Mouse (Mus musculus) adrenal gland, postnatal 25 days (tissue): ENCODE data around the gene Pnkd. TPM values are rescaled to one million over a fixed set of nuclear protein-coding genes. Genes with fewer than 3 reads are reported as not detected.
A peak's percentile ranks its signal among the peaks of the same experiment; 100 is the strongest.
"Not testable (repeated sequence)": the region's sequence is repeated elsewhere in the genome, so short reads cannot be mapped to it uniquely, and the experiment has no call there.

Experiments used
- DNase-seq: peaks from one replicate; pipeline ENCODE4 v3.0.0; 2021; ENCODE audit warnings: mixed read lengths
- total RNA-seq: library from RNA; stranded (reverse); gene quantifications from 2 replicates; pipeline ENCODE4 v1.2.3, GENCODE M21; 2021

Pnkd gene
- total RNA-seq, 1 experiment from 2014 or later: 75.9 TPM

- no peak for DNase-seq
These were observed 46.4 kb downstream of the Pnkd start for GRCm38 (mm10) chr1:74331046-74331681.

DNA sequence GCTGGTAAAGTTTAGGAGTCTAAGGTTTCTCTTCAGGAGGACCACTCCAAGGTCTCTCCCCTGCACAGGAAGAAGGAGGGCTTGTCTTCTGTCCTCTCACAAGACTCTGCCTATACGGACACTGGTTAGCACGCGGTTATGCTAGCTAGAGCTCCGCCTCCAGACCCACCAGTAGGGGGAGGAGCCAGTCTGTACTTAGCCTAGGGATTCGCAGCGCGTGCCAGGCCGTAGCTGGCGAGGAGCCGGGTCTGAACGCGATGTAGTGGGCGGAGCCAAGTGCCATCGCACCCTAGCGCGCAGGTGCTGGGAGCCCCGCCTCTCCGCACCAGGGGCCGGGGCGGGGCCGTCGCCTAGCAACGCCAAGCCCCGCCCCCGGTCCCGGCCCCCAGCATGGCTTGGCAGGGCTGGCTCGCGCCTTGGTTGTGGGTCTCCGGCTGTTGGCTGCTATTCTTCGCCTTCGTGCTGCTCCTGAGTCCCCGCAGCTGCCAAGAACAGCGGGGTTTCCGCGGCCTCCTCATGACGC is 47.6 kb downstream of the Pnkd start:
- DNase-seq: peak; percentile 98

DNA sequence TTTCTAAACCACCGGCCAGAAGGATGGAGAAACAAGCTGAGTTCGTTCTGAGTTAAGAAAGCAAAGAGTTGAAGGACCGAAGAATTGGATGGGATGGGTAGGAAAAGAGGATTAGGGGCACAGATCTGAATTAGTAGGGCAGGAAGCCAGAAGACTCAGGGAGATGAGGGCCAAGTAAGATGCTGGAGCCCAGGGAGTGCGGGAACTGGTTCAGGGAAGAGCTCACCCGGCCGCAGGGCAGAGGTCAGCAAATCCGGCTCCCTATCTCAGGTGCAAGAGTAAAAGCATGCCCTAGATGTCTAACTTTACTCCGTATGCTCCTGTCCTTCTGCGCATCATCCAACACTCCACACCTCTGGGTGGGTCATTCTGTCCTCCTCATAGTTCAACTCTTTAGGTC is 48.2 kb downstream of the Pnkd start:
- DNase-seq: no peak

DNA sequence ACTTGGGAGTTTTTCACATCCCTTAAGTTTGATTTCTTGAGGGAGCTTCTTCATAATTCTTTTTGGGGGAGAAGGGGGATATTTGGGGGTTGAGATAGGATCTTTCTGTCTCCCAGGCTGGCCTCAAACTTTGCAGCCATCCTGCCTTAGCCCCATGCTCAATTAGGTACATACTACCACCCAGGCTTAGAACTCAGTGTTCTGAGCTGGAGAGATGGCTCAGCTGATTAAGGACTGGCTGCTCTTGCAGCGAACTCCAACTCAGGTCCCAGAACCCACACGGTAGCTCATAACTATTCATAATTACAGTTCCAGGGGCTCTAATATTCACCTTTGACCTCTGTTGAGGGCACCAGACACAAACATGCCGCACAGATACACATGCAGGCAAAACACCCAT is 49.9 kb downstream of the Pnkd start:
- DNase-seq: no peak

GRCm38 (mm10) chr1:74335033-74335432 is 50.3 kb downstream of the Pnkd start:
- DNase-seq: no peak

GRCm38 (mm10) chr1:74335436-74336170 is 50.9 kb downstream of the Pnkd start:
- no peak for DNase-seq

- no peak for DNase-seq
These were observed 52.6 kb downstream of the Pnkd start for GRCm38 (mm10) chr1:74337241-74337771.

GRCm38 (mm10) chr1:74338013-74338412 is 53.3 kb downstream of the Pnkd start:
- no peak for DNase-seq

GRCm38 (mm10) chr1:74338626-74339025 is 53.9 kb downstream of the Pnkd start:
- DNase-seq: no peak

DNA sequence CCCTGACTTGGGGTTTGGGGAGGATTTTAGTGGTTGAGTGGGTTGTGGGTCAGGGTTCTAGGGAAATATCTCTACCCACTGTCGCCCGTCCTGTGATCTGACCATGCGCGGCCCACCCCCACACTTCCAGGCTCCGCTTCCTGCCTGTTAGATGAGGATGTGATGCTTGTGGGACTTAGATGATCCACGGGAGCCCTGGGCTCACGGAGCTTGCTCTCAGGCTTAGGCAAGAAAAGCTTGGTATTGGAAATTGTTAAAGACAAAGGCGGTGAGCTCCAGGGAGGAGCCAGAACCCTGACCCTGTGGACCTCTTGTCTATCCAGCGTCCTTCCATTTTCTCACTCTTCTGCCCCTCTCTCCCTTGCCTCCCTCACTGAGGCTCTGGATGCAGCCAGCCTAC is 55.2 kb downstream of the Pnkd start:
- DNase-seq: no peak

DNA sequence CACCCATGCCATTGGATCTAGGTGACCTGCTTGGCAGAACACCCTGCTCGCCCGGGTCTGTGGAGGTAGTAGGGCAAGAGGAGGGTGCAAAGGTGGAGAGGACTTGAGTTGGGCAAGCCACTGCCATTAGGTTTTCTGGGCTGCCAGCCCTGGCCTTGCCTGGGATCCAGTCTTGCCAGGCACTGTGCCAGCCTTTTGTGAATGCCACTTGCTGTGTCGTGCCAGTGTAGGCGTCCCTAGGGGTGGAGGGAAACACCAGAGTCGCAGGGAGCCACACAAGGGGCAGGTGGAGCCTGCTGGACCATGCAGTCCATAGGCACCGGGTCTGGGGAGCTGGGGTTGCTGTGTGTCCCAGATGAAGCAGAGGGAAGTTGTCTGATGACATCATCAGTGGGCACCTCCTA is 55.6 kb downstream of the Pnkd start:
- DNase-seq: peak; percentile 81

DNA sequence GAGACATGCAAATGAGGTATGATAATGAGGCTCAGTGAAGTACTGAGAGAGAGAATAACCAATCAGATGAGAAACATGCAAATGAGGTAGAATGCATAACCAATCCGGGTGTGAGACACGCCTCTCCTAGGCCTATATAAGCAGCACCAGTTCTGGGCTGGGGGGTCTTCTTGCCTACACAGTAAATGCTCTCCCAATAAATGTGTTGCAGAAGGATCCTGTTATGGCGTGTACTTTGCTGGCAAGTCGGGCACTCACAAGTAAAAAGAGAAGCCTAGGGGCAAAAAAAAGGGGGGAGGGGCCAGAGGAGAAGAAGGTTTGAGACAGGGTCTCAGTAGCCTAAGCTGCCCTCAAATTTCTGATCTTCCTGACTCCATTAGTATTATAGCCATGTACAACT is 56.3 kb downstream of the Pnkd start:
- DNase-seq: not testable (repeated sequence)

DNA sequence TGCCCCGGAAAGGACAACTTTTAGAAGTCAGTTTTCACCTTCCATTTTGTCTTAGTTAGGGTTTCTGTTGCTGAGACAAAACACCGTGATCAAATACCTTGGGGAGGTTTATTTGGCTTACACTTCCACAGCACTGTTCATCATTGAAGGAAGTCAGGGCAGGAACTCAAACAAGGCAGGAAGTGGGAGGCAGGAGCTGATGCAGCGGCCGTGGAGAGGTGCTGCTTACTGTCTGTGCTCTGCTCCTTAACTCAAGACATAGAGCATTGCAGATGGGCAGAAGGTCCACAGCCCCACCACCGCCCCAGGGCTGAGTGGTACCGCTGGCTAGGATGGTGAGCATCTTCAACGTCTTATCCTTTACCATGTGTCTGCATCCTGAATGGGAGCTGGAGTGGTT is 57.2 kb downstream of the Pnkd start:
- no peak for DNase-seq

DNA sequence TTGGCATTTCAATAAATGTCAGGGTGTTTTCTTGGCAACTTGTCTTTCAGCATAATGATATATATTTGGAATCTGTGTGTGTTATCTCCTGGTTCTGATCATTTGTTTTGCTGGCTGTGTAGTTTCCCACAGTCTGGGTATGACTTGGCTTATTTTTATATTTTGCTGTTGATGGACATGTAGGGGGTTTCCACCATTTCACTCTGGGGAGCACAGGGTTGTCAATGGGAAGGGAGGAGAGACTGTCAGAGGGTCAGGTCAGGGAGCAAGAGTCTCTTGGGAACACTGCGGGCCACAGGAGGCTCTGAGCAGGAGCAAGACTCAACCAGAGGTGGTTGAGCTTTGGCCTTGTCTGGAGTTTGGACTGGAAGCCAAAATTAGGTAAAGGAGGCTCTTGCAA is 57.6 kb downstream of the Pnkd start:
- no peak for DNase-seq

DNA sequence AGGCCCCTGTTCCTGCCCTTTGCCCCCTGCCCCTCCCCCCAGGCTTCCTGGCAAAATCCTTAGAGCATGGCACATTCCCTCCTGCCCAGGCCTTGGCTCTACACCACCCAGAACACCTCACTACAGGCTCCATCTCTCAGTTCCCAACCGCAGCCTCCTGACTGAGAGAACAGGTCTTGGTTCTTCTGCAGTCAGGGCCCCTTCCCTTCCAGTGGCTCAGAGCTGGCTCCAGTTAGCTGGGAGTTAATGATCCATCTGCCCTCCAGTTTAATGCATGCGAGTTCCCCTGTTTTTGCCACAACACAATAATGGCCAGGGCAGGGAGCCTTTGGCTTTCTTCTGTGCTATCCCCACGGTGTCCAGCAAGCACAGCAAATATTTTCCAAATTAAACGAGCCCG is 58.4 kb downstream of the Pnkd start:
- DNase-seq: no peak

- DNase-seq: no peak
These were observed 59.6 kb downstream of the Pnkd start for GRCm38 (mm10) chr1:74344163-74344916.

- no peak for DNase-seq
These were observed 66.5 kb downstream of the Pnkd start for GRCm38 (mm10) chr1:74351185-74351769.

GRCm38 (mm10) chr1:74352532-74353096 is 67.9 kb downstream of the Pnkd start:
- DNase-seq: no peak

- no peak for DNase-seq
These were observed 68.9 kb downstream of the Pnkd start for GRCm38 (mm10) chr1:74353453-74354229.

GRCm38 (mm10) chr1:74357531-74357930 is 72.8 kb downstream of the Pnkd start:
- DNase-seq: no peak

DNA sequence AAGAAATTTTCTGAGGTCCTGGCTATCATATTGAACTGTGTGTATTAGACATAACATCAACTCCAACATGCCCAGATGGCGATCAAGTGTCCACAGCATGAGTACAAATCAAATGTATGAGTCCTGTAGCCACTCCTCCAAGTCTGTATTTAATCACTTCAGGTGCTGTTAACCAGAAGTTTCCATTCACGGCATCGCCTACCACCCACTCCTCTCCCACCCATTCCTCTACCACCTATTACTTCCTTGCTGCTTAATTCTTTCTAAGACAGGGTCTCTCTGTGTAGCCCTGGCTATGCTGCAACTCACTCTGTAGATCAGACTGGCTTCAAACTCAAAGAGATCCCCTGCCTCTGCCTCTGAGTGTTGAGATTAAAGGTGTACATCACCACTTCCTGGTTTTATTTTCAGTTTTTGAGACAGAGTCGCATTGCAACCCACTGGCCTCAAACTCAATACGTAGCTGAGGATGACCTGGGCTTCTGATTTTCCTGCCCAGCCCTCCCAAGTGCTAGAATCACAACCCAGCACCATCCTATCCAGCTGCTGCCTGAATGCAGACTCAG is 75.3 kb downstream of the Pnkd start:
- no peak for DNase-seq
